Mouse (Mus musculus) thymus, postnatal 14 days (tissue): ENCODE results near the gene Gli2.

ENCODE experiments used
- DNase-seq: peaks from one replicate; pipeline ENCODE4 v3.0.0; 2021

The Gli2 gene

DNA sequence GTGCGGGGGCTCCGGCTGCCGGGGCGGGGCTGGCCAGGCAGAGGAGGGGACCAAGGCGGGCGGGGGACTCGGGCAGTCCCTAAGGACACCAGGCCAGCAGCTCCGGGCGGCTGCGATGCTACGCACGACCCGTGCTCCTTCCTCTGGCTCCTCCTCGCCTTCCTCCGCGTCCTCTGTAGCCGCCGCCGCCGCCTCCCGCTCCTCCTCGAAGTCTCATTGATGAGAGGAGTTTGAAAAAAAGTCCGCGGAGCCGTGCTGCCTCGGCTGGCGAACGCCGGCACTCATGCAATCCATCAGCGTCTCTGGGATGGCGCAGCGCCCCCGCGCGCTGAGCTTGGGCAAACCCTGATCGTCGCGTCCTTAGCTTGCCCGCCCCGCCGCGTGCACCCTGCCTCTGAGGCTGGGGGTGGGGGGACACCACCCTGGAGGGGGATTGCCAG, at the start of gene Gli2:
Gli2 (minus strand) TSS at position 218 of the 440 bp plus-strand sequence.
- peak; percentile 73 for DNase-seq

DNA sequence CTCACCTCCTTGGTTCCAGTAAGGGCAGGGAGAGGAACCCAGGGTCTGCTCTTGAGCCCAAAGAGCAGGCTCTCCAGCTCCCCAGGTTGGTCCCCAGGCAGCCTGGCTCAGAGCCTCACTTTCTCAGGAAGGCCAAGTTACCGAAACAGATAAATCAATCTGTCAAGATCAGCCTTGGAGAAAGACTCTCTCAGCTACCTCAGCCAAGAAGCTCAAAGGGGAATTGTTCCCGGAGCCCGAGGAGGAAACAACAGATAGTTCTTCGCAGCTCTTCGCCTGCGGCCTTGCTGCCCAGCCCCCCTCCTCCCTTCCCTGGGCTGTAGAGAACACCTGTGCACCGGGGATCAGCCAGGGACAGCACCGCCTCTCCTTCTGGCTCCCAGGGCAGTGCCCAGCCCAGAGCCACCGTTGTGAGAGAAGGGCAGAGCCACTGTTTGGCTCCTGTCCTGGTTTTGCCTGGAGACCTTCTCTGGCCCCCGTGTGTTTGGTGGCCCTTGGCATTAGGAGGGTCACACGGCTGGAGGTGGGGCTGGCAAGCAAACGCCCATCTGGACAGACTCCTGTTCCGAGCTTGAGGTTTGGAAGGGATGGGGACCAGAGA, 44.6 kb upstream of the Gli2 start:
- no peak for DNase-seq

DNA sequence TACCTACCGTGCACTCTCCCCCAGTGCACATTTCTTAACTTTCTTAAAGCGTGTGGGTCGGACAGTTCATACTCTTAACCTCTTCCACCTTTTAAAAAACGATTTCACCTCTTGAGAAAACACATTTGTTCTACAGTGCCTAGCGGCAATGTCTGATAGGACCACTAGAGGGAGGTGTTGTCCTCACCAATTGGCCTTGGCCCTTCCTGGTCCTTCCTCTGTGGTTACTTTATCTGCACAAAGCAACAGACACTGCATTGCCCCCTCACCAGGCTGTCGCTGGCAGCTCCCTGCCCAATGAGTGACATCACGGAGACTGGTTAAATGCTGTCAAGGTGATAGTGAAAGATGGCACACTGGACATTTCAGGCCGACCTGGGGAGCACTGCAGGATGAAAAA, 40.3 kb upstream of the Gli2 start:
- peak; percentile 51 for DNase-seq

DNA sequence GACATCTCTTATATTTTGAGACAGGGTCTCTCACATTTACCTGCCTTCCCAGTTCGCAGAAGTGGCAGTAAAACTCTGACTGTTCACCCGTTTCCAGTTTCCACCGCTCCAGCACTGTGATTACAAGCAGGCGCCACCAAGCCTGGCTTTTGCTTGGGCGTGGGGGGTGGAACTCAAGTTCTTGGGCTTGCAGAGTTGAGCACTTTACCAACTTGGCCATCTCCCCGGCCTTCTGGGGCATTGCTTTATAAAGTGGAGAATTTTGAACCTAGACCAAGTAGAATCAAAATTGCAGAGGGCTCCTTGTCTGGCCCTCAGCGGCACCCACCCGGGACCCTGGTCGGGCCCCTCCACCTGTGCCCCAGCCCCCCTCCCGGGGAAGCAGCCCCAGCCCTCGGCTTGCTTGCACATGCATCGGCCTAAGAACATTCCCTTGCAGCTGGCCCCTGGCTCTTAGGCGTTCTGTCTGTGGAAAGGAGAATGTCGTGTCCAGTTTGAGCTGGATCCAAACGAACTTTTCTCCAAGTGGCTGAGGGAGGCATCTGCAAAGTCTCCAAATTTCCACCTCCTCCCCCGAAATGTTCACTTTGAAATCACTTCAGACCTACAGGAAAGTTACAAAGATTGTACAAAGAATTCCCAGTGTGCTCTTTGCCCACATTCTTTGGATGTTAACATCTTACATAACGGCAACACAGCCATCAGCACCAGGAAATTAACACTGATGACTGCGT, 36.6 kb upstream of the Gli2 start:
- DNase-seq = no peak

DNA sequence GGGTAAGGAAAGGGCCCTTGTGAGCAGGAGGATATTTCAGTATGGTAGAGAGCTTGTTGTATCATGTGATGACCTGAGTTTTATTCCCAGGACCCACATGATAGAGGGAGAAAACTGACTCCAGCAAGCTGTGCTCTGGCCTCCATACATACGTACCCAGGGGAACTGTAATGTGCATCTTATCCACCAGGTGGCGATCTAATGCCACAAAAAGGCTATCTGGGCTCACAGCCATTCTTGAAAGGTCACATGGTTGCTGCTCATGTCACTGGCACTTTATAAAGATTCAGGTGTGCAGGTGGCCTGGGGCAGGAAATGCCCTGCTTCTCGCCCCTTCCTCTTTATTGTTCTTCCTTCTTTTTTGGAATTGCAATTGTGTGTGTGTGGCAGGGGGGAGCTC, 34.1 kb upstream of the Gli2 start:
- DNase-seq = peak; percentile 67

DNA sequence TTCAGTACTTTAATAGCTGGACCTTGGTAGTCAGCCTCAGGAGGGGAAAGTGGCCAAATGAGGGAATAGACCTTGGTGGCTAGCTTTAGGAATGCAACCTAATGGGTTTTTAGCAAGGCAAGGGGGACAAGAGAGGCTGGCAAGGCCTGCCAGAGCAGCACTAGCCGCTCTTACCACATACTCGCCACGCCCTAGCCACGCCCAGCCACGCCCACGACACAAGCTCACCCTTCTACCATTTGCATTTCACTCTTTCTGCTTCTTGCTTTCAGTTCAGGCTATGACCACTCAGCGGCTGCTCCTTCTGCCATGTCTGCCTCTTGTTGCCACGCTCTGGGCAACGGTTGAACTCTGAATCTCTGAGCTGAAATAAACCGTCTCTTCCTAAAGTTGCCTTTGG, 32.4 kb upstream of the Gli2 start:
- no peak for DNase-seq

DNA sequence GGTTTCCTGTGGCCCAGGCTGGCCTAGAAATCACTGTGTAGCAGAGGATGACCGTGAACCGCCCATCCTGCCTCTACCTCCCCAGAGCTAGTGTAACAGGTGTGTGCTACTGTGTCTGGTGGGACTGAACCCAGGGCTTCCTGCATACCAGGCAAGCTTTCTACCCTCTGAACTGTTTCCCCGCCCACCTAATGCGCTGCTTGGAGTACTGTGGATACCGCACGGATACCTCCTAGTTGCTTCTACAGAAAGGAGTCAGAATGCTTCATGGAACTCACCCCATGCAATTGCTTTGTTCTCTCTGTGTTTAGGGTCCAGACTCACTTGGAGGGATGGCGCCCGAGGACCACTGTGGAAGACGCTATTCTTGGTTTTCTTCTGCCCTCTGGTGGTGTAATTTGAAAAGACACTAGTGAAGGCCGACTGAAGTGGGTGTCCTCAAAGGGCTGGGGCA, 30.1 kb upstream of the Gli2 start:
- DNase-seq = peak; percentile 24

DNA sequence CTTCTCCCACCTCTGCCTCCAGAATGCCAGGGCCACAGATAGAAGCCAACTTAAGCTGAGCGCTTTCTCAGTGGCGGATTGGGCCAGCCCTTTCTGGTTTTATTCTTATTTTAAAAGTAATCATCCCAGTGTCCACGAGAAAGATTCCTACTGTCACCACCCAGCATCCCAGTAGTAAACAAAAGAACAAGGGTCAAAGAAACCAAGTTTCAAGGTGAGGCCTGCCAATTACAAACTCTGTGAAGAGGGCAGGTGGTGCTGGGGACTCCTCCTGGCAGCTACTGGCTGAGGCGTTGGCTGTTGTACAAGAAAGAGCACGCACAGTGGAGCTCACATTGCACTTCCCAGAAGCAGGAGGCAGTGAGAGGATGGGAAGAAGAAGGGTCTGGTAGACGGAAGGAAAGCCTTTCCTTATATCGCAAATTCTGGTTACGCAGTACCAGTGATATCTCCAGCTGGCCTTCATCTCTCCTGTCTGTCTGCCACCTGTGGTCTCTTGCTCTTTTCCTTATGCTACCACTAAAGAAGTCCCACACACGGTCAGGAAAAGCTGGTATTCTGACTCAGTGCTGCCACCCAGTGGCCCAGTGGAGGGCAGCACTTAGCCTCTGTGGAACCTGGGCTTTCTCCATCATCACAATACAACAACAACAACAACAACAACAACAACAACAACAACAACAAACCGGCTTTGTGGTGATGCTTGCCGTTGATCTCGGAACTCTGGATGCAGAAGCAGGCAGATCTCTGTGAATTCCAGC, 29.0 kb upstream of the Gli2 start:
- DNase-seq = peak; percentile 22

DNA sequence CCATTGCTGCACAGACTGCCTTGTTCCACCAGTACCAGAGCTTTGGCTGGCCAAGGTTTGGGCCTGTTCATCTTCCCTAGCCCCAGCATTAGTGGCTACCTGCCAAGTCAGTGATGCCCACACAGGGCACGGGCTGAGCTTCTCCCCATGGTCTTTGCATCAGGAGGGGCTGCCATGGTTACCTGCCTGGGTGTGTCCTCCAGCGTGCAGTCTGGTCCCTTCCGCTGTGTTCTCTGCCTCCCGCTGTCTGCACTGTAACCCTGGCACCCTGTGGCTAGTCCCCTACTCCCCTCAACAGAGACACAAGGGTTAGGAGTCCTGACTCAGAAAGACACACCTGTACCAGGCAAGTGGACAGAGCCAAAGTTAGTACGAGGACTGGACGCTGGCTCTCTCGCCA, 24.5 kb upstream of the Gli2 start:
- no peak for DNase-seq

DNA sequence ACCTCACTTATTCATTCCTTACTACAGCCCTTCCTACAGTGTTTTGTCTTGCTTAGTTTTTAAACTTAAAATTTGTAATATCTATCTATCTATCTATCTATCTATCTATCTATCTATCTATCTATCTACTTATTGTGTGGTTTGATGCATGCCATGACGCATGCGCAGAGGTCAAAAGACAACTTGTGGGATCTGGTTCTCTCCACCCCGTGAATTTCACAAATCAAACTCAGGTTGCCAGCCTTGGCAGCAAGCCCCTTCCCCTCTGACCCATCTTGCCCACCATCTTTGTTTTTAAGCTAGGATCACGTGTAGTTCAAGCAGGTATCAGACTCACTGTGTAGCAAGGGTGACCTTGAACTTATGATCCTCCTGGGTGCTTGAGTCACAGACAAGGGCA, 22.9 kb upstream of the Gli2 start:
- DNase-seq = no peak

DNA sequence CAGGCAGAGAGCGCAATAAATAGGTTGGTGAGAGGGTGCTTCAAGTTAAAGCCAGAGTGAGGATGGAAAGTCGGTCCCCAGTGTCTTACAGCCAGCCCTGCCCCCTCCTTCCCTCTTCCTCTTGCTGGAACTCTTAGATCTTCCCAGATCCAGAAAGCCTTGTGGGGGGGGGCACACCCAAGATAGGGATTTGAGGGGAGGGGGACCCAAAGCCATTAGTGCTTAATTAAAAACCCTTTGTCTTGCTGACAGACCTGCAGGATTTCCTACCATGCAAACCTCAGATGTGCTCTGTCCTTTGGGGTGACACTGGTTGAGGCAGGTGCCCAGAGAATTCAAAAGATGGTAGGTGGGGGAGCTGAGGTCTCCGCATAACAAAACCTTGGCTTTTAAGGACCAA, 22.5 kb upstream of the Gli2 start:
- no peak for DNase-seq

DNA sequence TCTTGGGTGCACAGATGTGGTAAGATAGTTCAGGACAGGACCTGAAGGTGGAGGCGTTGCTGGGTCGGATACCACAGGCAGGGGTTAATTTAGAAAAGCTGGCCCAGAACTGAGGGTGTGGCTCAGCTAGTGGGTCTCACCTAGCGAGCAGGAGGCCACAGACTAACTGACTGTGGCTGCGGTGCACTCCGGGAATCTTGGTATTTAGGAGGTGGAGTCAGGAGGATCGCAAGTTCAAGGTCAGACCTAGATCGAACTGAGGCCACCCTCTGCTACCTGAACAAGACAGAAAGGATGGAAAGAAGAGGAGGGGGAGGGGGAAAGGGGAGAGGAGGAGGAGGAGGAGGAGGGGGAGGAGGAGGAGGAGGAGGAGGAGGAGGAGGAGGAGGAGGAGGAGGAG, 22.1 kb upstream of the Gli2 start:
- no peak for DNase-seq

DNA sequence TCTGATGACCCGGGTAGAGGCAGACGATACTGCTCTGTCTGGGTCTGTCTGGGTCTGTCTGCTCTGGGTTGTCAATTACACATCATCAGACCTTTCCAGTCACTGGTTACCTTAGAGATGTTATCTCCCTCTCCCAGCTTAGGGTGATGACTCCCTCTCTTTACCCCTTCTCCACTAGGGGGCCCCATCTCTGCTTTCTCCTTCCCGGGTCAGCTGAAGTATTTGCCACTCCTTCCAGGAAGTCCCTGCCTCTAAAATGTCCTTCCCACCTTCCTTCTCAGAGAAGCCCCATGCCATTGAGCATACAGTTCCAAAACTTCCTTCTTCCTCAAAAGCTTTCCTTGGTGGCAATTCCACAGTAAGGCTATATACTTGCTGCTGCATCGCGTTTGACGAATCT, 21.5 kb upstream of the Gli2 start:
- peak; percentile 19 for DNase-seq

DNA sequence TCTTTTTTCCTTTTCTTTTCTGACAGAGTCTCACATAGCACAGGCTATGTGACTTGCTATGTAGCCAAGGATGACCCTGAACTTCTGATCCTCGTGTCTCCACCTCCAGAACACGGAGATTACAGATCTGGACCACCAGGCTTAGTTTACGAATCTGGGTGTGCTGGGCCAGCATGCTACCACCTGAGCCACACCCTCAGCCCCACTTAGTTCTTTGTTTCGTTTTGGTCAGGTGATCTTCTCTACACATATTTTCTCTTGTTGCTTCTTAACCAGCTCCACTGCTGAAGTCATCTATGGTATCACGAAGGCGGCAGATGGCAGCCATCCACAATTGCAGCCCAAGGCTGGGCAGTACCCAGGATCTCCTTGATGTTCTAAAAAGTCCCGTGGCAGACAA, 20.5 kb upstream of the Gli2 start:
- DNase-seq = no peak

DNA sequence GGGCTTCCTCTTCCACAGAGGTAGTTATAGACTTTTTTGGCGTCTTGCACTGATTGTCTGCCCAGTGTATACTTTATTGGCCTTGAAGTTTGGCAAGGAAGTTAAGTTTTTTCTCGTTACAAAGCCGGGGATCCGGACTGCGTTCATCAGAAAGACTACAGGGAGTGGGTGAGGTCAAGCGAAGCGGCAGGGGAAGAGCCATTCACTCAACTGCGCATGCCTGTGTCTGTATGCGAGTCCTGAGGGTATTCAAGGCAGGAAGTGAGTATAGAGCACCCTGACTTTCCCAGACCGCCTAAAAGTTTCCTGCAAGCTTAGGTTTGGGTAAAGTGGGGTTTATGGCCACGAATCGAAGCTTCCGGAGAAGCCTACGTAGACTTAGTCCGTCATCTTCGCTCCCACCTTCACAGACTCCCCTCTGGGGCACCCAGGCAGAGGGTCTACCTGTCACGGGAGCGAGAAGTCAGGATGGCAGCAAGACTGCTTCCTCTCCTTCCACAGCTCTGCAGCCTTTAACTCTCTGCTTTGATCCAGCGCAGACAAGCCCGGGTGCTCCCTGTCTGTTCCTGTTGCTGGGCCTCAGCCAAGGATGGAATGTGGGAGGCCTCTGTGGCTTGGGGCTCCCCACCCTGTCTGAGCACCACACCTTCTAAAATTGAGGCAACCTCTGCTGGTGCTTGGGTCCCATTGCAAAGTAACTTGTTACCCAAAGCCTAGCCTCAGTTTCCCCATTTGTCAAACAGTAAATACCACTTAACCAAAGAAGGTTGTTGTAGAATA, 11.7 kb upstream of the Gli2 start:
- no peak for DNase-seq

DNA sequence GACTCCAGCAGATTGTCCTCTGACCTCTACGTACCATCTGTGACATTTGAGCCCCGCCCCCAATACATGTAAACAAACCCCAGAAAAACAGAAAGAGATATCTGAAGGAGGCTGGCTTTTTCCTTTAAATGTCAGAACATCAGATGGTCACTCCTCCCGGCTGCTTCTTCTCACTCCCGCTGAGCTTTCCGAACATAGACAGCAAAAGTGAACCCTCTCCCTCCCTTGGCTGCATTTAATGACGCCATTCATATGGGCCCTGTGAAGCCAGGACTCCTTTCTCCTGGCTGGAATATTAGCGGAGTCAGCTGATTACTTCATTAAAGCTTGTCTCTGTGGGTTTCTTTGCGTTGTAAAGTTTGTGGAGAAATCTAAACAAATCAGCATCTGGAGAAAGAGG, 3.1 kb upstream of the Gli2 start:
- DNase-seq = no peak

DNA sequence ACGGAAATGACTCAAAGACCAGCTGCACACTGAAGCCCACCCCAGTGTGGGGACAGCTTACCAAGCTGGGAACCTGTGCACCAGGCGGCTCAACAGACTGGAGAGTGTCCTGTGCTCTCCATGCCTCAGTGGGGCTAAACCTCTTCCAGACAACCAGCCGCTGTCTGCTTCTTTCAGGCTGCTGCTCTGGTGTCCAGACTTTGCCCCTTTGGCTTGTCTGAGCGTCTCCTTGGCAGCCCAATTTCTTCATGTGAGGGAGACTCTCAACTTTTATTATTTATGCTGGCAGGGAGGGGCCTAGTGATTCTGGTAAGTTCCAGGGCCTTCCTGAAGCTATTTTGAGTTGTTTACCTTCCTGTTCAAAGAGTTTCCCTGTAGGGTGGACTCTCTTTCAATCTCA, 2.4 kb upstream of the Gli2 start:
- DNase-seq = no peak

DNA sequence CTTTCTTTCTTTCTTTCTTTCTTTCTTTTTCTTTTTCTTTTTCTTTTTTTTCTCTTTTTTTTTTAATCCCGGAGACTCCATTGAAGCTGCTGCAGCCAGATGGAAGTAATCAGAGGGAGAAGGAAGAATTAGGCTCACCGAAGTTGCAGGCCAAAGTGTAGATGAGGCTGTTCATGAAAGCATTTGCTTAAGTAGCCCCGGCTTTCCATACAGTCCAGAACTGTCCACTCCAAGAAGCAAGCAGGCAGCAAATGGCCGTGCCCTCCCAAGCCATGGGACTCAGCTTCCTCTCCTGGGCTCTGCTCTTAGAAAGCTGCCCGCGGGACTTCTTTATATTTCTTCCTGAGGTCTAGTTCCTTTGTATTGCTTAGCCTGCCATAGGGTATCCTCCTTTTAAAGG, 1.0 kb upstream of the Gli2 start:
- no peak for DNase-seq

DNA sequence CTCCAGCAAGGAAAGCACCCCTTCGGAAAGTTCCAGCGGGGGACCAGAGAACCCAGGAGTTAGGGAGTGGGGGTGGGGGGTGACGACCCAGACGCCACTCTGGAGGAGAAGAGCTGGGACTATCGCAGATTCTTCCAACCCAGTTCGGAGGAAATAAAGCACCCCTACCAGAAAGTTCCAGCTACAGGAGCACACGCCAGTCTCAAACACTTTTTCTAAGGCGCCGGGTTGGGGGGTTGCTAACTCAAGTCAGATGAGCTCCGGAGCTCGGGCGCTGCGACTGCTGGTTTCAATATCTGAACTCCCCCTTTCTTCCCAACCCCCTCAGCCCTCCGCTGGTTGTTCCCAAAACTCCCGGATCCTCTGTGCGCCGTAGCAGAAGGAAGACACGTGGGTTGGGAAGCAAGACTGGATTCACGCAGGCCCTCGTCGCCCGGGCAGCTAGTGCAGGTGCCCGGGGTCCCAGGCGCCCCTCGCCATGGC, 494 bp upstream of the Gli2 start:
- peak; percentile 15 for DNase-seq

DNA sequence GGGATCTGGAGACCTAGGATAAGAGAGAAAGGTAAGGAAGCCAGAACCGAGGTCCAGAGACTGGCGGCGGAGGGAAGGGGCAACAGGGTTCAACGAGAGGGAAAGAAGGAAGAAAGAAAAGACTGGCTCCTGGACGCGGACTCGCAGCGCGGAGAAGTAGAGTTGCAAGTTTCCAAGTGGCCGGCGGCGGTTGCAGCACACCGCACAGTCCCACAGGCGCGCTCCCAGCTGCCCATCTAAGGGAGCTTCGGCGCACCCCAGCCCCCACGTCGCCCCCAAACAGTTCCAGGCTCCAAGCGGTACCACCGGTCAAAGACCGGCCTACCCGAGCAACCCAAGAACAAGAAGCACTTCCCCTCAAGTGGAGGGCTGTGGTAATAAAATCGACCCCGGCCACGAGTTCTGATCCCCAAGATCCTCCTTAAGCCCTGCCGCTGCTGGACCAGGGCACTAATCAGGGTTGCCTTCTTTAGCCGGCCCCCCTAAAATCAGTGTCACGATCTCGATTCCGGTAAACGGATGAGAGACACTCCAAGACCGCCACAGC, 715 bp downstream of the Gli2 start:
- DNase-seq = no peak

DNA sequence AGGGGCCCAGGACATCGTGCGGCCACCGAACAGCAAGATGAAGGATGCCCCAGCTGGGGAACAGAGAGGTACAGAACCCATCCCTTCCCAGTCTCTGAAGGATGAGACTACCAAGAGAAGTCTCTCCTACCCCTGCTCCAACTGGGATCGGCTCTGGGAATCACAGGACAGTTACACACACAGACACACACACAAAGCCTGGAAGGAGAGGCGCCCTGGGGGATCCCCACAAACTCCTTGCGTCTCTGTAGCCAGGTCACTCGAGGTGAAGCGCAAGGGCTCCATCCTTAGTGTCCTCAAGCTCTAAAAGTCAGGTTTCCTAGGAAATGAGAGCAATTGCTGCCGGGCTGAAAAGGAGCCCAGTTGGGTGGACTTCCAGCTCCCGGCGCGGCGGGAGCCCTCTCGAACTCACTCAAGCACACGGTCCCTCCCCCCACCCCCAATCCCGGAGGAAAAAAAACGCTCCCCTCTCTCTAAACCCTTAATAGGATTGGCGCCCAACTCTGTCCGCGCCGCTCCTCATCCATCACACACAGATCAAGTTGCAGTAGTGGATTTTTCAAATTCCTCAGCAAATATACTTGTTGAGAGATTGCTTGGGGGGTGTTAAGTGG, 1.4 kb downstream of the Gli2 start:
- no peak for DNase-seq

DNA sequence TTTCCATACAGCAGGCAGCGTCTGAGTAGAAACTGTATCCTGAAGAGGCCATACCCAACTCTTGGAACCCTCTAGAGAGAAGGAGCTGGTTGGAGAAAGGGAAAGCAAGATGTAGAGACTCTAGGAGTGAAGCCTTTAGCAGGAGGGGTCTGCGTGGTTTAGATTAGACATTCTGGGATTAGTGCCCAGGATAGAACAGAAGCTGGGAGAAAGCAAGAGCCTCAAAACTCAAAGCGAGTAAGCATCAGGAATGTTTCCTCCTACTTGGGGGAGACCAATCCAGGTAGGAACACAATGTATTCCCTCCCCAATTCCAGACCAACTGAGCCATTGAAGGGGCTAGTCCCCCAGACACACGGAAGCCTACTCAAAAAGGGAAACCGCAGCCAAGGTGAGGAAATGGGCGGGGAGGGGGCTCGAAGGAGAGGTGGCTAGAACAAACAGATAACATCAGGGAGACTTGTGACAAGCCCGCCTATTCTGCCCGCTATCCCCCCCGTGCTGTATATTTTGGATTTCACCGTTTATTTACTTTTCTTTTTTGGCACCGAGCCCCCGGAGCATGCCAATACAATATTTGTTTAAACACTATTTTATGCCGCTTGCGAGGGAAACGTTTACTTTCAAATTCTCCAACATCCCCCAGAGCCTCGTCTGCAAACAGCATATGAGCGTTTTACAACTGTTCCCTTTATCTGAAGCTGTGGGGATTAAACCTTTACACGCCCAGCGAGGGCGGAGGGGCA, 2.1 kb downstream of the Gli2 start:
- DNase-seq = no peak
